Mouse (Mus musculus) ZHBTc4 (cell line): ENCODE data around the gene Mllt6.
A peak's percentile ranks its signal among the peaks of the same experiment; 100 is the strongest.

Experiments used
- DNase-seq: peaks from one replicate; pipeline ENCODE4 v3.0.0-alpha.2; 2011; ENCODE audit warnings: low read depth, low spot score

The Mllt6 gene

DNA sequence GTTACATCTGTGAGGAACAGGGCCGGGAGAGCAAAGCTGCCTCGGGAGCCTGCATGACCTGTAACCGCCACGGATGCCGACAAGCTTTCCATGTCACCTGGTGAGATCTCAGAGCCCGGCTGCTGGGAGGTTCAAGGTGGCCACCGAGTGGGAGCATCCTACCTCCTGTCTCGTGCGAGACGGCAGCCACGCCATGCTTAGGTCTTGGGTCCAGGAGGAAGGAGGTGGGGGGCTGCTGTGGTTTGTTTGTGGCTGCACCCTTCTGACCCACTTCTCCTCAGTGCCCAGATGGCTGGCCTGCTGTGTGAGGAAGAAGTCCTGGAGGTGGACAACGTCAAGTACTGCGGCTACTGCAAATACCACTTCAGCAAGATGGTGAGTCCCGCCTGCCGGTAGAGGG lies 3.6 kb downstream of the Mllt6 start:
- peak; percentile 16 for DNase-seq

DNA sequence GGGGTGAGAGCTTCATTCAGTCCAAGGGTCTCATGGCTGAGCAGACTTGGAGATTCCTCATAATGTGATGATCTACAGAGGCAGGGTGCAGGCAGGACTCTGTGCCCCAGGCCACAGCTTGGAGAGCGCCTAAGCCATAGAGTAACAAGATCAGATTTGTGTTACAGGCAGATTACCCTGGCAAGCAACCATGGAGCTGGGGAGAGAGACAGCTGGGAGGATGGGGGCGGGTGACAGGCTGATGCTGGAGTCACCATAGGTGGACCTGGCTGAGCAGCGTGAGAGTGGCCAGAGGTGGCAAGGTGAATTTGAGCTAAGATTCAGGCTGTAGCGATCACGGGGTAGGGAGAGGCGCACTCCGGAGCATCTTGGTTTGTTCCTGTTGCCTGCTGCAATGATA lies 4.9 kb downstream of the Mllt6 start:
- no peak for DNase-seq

- DNase-seq, result peak; percentile 38
Measured at GRCm38 (mm10) chr11:97669268-97669667, 6.1 kb downstream of the Mllt6 start.

DNA sequence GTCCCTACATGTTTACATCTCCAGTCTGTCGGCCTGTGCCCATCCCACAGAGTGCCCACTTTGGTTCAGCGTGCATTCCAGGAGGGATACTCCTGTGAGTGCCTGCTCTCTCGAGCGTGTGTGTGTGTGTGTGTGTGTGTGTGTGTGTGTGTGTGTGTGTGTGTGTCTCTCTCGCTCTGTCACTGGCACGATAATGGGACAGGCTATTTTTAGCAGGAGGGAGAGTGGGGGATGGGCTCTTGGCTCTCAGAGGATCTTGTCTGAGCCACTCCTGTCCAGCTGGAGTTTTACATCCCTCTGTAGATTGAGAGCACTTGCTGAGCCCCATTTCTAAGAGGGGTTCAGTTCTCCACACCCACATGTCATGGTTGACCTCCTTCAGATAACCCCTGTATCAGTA lies 6.6 kb downstream of the Mllt6 start:
- peak; percentile 39 for DNase-seq

DNA sequence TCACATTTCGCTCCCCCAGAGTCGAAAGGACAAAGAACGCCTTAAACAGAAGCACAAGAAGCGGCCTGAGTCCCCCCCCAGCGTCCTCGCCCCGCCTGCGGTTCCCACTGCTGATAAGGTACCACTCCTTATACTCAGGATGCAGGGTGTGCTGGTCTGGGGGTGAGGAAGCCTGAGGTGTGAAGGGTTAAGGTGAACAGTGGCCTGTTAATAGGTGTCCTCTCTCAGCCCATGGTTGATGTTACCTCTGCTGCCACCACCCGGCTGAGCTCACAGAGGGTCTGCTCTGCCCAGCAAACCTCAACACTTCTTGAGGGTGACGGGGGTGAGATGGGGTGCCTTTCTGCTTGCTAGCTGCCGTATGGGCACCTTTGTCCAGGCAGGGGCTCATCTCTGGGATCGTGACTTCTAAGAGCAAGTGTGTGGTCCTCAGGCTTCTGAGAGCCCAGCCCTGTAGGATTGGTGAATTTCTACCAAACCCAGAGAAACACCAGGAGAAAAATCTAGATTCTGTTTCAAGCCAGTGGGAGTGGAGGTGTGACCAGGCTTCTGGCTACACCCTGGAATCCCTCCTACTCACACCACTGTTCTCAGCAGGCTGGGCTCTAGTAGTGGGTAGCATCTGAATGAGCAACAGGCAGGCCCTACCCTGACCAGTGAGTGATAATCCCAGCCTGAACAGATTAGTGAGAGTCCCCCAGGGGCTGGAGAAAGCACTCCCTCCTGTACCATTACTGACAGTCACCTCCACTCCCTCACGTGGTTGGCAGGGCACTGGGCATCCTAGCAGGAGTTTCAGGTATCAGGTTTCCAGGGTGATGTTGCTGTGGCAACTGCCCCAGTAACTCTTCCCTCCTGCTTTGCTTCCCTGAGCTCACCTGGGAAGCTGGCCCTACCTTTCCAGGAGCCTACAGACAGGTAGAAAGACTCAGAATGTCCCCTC lies 7.3 kb downstream of the Mllt6 start:
- DNase-seq, result peak; percentile 80

- DNase-seq, result peak; percentile 83
Measured at GRCm38 (mm10) chr11:97671177-97671527, 7.9 kb downstream of the Mllt6 start.

GRCm38 (mm10) chr11:97673148-97673547 lies 9.9 kb downstream of the Mllt6 start:
- DNase-seq, result peak; percentile 76

DNA sequence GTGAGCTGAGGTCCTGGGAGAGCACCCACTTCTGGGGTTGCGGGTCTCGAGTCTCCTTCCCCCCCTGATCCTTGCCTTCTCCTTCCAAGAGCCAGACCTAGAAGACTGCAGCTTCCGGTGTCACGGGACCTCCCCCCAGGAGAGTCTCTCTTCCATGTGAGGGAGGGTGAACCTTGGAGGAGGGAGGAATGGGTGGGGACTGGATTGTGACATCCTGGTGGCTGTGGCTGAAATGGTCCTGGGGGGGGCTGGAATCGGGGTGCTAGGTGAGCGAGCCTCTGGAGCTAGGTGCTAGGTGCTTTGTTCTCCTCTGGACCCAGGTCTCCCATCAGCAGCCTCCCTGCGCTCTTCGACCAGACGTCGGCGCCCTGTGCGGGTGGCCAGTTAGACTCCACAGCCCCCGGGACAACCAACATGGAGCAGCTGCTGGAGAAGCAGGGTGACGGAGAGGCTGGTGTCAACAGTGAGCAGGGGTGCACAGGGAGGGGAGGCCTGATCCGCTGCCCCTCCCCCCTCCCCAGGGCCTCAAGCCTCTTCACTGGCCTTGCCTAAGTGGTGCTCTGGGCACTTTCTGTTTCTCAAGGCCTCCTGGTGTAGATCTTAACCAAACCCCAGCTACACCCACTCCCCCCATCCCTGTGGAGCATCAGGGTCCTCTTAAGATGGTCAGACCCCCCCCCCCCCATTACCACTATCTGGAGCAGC lies 13.0 kb downstream of the Mllt6 start:
- DNase-seq, result peak; percentile 48

GRCm38 (mm10) chr11:97677381-97677780 lies 14.2 kb downstream of the Mllt6 start:
- DNase-seq, result peak; percentile 28

DNA sequence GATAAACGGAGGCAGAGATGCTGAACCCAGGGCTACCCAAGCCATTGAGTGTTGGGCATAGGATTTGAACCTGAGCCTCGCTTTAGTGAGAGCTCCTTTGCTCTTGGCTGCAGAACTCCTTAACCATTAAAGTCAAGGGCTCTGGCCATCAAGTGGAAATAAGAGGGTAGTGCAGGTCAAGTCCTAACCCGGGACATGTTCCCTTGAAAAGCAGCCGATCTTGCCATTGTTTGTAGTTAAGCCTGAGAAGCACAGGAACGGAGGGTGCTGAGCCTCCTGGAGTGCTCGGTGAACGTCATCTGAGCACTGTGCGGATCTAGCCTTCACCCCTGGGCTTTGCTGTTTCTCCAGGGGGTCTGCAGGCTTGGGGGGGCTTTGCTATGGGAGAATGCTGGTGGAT lies 14.6 kb downstream of the Mllt6 start:
- DNase-seq, result peak; percentile 89

DNA sequence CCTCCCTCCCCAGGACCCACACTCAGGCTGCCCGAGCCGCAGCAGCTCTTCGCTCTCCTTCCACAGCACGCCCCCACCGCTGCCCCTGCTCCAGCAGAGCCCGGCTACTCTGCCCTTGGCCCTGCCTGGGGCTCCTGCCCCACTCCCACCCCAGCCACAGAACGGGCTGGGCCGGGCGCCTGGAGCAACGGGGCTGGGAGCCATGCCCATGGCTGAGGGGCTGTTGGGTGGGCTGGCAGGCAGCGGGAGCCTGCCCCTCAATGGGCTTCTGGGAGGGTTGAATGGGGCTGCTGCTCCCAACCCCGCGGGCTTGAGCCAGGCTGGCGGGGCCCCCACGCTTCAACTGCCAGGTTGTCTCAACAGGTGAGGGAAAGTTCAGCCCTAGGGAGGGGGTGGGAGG lies 15.1 kb downstream of the Mllt6 start:
- no peak for DNase-seq

DNA sequence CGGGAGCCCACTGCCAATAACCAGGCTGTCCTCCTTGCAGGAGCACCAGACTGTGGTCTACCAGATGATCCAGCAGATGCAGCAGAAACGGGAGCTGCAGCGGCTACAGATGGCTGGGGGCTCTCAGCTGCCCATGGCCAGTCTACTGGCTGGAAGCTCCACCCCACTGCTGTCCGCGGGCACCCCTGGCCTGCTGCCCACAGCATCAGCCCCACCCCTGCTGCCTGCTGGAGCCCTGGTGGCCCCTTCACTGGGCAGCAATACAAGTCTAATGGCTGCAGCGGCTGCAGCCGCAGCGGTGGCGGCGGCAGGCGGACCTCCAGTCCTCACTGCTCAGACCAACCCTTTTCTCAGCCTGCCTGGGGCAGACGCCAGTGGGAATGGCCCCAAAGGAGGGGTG lies 17.2 kb downstream of the Mllt6 start:
- no peak for DNase-seq

- DNase-seq, result no peak
Measured at GRCm38 (mm10) chr11:97682504-97683055, 19.4 kb downstream of the Mllt6 start.

- peak; percentile 39 for DNase-seq
Measured at GRCm38 (mm10) chr11:97684063-97684680, 21.0 kb downstream of the Mllt6 start.

GRCm38 (mm10) chr11:97684766-97685165 lies 21.6 kb downstream of the Mllt6 start:
- DNase-seq, result no peak

- DNase-seq, result peak; percentile 88
Measured at GRCm38 (mm10) chr11:97685613-97686321, 22.6 kb downstream of the Mllt6 start, which contains the start of gene Cisd3. Gene Cisd3 (plus strand): TSS chr11:97685826.

GRCm38 (mm10) chr11:97686322-97686908 lies 23.2 kb downstream of the Mllt6 start:
- peak; percentile 41 for DNase-seq

GRCm38 (mm10) chr11:97687061-97687460 lies 23.8 kb downstream of the Mllt6 start:
- DNase-seq, result no peak

GRCm38 (mm10) chr11:97689861-97690260 lies 26.6 kb downstream of the Mllt6 start:
- peak; percentile 68 for DNase-seq

- DNase-seq, result no peak
Measured at GRCm38 (mm10) chr11:97694435-97694834, 31.2 kb downstream of the Mllt6 start.
